Mouse (Mus musculus): Measurements from ENCODE around the gene Prpf4b.
"Not testable (repeated sequence)": the region's sequence is repeated elsewhere in the genome, so short reads cannot be mapped to it uniquely, and the experiment has no call there.

The Prpf4b gene

DNA sequence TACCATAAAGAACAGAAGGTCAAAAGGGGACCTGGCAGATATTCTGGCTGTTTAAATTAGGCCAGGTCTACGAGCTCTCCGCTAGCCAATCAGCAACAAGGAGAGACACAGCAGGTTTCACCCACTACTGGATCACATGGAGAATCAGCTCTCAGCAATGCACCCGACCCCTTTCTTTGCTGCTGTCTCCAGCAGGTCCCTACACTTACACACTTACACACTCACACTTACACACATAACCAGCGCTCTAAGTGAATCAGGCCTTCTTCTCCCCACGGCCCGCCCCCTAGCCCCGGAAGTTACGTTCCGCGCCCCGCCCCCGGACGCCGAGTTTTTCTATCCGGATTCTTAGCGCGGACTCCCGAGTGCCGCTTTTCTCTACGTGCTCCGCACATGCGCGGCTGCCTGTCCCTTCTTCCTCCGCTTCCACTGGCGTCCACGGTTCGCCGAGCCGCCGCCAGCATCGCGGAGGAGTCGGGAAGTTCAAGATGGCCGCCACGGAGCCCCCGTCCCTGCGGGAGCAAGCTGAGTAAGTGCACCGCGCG, at the start of gene Prpf4b:
Gene Prpf4b, plus strand, starts transcription at position 137 of the 545 bp plus-strand sequence.
- DNase-seq (ENCODE audit: extremely low read depth, low read depth, low spot score) = peak; percentile 31

DNA sequence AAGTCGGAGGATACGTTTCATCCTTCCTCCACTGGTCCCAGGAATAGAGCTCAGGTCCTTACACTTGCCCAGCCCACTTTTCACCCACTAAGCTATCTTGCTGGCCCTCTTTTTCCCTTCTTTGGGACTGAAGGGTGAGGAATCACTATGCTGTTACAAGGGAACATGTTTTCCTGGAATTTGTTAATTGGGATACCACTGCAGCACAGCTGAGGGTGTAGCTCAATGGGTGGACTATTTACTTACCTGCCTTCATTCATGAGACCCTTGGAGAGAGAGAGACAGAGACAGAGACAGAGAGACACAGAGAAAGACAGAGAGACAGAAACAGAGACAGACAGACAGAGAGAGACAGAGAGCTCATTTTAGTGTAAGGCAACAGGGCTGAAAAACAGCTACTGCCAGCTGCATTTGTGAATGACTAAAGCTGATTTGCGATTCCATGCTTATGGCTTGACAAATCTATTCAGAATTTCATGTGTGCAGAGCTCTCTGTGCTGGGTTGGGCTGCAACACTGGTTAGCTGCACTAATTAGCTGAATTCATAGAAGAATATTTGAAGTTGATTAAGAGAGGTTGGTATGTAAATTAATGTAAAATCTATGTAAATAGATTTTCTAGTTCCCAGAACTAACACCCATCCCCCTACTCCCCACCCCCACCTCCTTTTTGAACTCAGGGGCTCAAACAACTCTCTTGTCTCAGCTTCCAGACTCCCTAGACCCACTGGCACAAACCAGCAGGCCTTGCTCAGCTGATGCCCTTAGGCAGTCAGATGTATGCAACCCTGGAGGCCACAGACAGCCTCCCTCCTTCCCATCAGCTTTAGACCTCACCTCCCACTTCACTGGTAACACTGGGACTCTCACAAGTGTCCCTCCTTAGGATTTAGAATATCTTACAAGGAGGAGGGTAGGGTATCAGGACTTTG, 48.1 kb upstream of the Prpf4b start:
- no peak for DNase-seq (ENCODE audit: extremely low read depth, low read depth, low spot score)

DNA sequence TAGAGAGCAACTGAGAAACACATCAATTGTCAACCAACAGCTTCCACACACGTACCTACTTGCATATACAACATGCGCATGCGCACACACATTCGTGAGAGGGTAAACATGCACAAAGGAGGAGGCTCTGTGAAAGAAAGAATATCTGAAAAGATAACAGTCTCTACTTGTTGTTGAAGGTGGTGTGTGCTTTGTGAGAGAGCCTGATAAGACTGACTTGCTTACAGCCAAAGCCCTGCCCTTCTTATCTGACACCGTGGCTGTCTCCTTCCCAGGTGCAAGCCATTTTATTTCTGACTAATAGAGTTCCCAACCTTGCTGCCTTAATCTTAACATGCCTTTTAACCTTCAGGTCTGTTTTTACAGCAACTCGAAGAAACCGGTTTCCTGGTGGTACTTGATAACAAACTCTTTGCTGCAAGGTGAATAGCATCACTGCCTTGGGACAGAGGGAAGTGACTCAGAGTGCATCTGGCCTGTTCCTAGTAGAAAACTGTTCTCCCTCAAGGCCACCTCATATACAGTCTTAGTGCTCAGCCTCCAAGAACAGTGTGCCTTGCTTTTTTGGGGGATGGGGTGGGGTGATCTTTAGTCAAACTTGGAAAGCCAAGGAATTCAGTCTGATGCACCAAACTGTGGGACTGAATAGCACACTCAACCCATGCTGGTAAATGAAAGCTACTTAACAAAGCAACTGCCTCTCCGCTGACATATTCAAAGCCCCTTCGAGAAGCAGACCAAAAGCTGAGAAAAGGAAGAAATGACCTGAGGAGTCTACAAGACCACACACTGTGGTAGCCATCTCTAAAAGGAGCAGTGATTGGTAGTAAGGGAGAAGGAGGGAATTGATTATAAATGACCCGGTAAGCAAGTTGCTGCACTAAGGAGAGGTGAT, 46.9 kb upstream of the Prpf4b start:
- DNase-seq (ENCODE audit: extremely low read depth, low read depth, low spot score) = no peak

DNA sequence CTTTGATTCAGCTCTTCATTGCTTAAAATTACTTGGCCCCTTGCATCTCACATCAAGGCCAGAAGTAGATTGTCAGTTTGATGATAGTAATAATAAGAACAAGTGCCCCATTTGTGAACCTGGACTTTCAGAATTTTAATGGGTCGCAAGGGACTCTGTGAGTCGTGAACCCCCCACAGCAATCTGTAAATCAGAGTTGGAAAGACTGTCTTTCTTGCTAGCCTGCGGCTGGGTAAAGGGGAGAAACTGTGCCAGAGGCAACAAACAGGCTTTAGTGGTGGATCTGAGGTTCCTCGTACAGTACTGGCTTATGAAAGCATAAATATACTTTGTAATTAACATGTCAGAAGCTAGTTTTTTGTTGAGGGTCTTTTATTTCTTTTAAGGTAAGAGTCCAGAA, 32.3 kb upstream of the Prpf4b start:
- no peak for DNase-seq (ENCODE audit: extremely low read depth, low read depth, low spot score)

DNA sequence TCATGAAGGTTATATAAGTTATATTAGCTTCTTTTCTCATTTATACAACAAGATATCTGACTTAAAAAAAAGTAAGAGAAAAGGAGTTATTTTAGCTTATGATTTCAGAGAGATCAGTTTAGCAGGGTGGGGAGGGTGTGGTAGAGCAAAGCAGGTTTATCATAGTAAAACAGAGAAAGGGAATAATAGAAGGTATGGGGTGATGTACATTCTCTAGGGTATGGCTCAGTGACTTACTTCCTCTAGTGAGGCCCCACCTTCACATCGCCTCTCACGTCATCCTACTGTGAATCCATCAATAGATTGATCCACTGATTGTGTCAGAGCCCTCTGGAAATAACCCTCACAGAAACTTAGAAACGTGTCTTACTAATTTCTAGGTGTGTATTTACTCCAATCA, 24.3 kb upstream of the Prpf4b start:
- no peak for DNase-seq (ENCODE audit: extremely low read depth, low read depth, low spot score)

DNA sequence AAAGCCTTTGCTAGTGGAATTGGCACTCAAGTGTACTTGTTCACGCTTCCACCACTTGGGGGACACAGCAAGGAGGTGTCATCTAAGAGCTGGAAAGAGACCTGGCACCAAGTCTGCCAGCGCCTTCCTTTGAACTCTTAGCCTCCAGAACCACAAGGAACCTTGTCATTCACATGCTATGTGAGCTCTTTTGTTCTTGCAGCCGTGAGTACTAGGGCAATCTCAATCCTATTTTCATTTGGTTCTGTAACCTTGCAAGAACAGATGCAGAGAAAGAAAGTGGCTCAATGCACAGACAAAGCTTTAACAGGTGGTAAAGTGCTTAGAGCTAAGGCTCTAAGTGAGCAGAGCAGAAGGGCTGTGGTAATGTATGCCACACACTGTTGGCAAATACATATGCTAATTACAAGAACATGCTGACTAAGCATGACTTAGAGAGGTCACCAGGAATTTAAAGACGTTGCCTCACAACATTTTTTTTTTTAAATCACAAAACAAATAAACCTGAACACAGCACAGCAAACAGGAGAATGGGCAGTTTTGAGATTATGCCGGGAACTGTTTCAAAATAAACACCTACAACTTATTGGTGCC, 23.8 kb upstream of the Prpf4b start:
- DNase-seq (ENCODE audit: extremely low read depth, low read depth, low spot score) = no peak

DNA sequence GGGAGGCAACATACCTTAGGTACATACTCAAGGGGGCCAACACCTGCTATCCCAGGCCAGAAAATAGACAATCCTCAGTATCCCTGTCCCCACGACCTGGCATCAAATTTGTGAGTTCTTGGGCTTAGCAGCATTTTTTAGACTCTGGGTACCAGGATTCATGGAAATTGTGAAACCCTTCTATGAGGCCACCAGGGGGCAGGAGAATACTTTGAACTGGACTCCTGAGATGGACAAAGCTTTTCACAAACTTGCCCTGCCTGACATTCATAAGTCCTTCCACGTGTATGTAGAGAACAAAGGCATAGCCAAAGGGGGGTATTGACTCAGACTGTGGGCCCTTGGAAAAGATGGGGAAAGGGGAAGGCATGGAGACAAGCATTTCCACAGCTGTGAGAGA, 17.6 kb upstream of the Prpf4b start:
- no peak for DNase-seq (ENCODE audit: extremely low read depth, low read depth, low spot score)

DNA sequence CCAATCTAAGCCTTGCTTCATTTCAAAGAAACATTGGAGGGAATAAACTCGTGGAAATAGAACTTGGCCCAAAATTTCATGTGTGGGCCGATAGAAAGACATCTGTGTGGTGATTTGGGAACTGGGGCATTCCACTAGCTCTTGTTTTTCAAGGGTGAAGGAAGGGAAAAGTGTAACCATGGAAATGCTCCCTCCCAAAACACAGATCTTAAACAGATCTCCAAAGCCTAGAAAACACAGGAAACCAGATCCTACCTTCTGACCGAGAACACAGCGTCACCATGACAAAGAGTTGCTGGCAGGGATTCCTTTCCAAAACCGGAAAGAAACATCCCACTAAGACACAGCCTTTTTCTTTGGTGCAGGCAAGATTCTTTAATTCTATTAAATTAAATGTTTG, 15.7 kb upstream of the Prpf4b start:
- no peak for DNase-seq (ENCODE audit: extremely low read depth, low read depth, low spot score)

DNA sequence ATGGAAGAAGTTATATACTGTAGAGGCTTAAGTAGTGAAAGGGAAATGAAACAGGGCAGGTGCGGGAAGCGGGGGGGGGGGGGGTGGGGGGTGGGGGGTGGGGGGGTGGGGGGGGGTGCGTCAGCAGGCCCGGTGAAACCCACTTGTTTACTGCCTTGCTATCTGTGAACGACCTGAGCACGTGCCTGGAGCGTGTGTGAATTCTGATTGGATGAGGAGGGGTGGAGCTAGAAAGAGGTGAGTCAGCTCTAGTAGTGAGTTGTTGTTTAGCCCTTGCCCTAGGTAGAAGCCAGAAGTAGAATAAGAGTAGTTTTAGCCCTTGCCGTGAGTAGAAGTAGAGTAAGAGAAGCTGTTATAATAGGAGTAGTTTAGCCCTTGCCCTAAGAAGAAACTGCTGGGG, 13.9 kb upstream of the Prpf4b start:
- not testable (repeated sequence) for DNase-seq (ENCODE audit: extremely low read depth, low read depth, low spot score)

DNA sequence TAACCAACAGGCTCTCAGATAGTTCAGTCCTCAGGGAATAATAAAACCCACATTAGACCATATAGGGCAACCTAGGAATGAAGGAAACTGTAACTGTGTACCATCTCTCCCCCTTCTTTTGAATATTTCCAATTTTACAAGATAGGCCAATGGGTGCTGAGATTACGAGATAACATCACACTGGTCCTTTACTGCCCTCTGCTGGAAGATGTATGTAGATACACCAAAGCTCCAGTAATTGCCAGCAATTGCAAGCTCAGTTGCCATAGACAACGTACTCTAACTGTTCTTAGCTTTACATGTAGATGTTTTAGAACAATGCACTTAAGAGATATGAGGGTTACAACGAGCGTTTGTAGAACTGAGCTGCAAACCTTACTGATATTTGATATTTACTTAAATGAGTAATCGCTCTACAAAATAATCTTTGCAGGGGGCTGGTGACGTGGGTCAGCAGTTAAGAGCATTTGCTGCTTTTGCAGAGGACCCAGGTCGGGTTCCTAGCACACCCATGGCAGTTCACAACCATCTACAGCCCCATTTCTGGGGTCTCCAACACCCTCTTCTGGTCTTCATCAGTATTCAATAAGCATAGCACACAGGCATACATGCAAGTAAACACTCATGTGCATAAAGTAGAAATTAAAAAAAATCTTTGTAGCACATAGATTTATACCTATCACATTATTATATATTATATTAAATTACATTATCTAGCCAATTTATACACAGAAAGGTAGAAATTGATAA, 10.5 kb upstream of the Prpf4b start:
- no peak for DNase-seq (ENCODE audit: extremely low read depth, low read depth, low spot score)

DNA sequence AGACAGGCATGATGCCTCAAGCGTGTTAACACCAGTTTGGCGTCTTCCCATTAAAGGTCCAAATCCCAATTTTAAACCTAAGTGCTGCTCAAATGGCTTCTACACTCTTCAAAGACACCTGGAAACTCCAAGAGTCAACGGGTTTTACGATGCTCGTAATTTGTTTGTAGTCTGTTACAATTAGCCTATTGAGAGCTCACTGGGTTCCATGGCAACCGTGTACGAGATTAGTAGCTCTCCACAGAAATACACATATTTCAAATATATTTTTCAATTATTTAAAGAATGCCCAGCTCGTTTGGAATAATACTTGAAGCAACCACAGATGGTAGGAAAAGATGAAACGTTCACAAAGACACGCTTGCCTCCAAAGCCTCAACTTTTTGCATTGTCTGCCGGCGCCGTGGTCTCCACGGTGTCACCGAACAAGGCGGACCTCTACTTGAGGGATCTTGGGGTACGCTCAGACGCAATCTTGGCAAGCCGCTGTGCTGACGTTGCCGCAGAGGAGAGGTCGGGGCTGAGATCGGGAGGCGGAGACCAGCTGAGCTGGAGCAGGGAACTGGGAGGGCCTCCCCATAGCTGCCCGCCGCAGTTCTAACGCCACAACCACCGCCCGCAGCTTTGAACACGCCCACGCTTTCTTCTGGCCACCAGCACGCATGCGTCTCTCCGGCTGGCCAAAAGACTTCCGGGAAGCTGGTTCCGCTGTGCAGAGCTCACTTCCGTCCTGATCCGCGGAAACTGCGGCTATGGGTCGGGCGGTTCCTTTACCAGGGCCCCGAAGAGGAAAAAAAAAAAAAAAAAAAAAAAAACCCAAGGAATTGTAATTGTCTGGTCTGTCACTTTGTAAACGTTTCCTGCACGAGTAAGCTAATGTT, 1.1 kb upstream of the Prpf4b start:
- peak; percentile 54 for DNase-seq (ENCODE audit: extremely low read depth, low read depth, low spot score)

DNA sequence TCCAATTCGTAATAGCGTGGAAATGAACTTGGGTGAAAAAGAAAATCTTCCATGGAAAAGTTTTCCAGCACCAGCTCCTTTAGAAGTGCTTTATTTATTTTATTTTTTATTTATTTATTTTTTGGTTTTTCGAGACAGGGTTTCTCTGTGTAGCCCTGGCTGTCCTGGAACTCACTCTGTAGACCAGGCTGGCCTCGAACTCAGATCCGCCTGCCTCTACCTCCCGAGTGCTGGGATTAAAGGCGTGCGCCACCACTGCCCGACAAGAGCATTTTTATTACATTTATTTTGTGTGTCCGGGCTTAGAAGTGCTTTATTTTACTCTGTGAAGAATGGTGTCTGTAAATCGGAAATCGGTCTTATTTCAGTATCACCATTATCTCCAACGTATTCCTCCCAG, 366 bp upstream of the Prpf4b start:
- DNase-seq (ENCODE audit: extremely low read depth, low read depth, low spot score) = not testable (repeated sequence)

DNA sequence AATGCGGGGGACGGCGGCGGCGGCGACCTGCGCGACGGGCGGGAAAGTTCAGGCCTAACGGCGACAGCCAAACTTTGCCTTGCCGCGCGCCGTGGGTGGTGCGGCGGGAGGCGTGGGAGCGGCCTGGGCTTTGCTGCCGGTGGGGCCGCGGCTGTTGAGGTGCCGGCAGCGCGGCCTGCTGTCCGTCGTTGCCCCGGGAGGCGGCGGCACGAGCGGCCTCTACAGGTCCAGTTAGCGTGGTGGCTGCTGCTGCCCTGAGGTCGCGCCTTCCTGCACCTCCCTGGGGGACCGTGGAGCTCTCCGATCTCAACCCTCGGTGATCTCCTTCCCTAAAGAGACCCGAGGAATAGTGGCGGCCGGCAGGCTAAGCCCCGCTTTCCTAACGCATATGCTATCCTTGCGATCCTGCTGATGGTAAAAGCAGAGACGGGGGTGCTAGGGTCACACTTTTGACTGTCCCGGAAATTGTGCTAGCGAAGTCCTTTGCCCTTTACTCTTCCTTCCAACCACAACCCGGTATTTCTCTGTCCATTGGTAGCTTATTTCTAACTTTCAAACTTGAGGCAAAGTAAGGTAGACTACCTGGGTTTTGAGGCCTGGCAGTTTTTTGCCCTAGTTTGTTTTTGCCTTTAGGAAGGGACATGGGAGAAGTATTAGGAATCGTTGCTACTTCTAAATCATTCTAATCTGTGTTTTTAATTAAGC, 791 bp downstream of the Prpf4b start:
- DNase-seq (ENCODE audit: extremely low read depth, low read depth, low spot score) = no peak

DNA sequence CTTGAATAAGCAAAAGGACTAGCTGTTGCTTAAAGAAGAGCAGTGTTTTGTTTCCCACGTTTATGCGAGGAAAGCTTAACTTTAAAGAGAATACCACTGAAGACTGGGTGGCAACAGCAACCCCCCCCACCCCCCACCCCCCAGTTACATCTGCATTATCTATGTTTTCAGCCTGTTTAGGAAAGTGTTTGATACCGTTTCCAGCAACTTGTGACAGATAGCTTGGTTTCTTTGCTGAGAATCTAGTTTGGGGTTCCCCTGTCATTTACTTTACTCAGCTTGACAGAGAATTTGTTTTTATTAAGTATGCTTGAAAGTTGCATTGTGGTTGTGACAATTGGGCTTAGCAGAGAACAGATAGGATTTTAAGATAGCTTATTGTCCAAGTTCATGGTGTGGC, 1.4 kb downstream of the Prpf4b start:
- DNase-seq (ENCODE audit: extremely low read depth, low read depth, low spot score) = no peak

DNA sequence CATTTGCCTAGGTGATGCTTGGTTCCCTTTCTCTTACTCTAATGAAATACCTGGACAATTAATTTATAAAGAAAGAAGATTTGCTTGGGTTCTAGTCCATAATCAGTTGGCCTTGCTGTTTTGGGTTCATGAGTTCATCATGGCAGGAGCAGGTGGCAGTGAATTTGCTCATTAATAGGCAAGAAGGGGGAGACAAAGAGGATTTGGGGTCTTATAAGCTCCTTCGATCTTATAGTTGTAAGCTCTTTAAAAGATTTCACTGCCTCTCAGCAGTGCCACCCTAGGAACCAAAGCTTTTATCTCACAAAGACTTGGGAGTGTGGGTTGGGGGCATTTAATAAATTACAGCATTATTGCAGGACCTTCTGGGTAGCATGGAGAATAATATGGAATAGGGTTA, 17.8 kb downstream of the Prpf4b start:
- no peak for DNase-seq (ENCODE audit: extremely low read depth, low read depth, low spot score)

DNA sequence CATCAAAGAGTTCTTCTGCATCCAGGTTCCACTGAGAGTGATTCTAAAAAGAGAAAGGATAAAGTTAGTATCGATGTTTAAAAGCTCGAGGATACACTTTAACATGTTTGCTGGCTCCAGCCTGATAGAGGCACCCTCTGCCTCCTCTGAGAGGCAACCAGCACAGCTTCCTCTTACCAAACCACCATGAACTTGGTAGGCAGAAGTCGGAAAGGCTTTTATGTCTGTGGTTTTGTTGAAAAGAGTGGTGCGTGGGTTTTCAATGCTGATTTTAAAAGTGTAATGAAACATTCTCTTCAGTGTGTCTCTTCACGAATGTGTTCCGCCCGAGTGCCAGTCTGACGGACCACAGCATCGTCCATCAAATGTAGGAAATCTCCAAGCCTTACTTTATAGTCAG, 39.5 kb downstream of the Prpf4b start:
- DNase-seq (ENCODE audit: extremely low read depth, low read depth, low spot score) = no peak

DNA sequence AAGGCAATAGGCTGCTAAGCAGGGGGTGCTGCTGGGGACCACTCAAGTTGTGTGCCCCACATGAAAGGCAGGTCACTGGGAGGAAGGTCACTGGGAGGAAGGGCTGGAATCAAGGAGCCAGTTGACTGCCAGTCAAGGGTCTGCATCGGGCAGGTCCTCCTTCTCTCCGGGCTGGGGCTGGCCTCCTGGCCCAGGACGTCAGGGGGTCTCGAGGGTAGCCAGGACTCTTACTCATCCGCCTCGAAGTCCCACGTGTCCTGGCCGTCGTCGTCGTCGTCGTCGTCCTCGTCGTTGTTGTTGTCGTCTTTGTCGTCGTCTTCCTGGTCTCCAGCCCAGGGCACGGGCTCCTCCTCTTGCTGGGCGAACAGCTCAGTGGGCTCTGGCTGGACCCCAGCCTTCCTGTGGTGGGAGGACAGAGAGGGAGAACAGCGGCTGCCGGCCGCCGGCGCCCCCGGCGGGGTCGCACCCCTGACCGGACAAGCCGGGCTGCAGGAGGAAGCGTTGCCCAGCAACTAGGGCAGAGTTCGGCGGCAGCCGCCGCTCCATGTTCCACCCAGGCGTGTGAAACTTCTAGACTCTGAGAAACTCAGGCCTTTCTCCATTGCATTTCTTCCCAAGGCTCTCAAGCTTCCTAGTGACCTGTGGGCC, 41.5 kb downstream of the Prpf4b start:
- DNase-seq (ENCODE audit: extremely low read depth, low read depth, low spot score) = no peak

DNA sequence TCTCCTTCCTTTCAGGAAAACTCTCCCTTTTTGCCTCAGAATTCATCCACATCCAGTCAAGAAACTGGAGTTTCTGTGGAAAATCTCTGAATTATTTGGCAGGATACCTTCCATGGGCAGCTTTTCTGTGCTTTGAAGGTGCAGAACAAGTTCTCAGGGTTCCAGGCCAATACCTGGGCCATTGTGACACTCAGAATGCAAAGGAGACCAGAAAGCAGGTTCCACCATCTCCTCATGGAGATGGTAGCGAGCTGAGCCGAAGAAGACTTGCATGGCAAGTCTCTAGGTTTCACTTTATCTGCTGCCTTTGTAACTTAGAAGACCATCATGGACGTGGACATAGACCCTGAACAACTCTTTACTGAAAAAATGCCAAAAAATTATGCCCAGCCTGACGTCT, 49.1 kb downstream of the Prpf4b start, which contains the start of the genes Fam217a and 4933417A18Rik:
Gene Fam217a, minus strand, starts transcription at position 101 of the 400 bp plus-strand sequence.
Gene 4933417A18Rik, plus strand, starts transcription at position 200 of the 400 bp plus-strand sequence.
- no peak for DNase-seq (ENCODE audit: extremely low read depth, low read depth, low spot score)
